Mouse (Mus musculus) adrenal gland, adult 8-10 months (tissue): ENCODE measurements around the gene Ltf. TPM values are rescaled to one million over a fixed set of nuclear protein-coding genes. Genes with fewer than 3 reads are reported as not detected.
A peak's percentile ranks its signal among the peaks of the same experiment; 100 is the strongest.

Experiments used
- DNase-seq: peaks from one replicate; pipeline ENCODE4 v3.0.0; 2022
- total RNA-seq, 4 experiments: library from RNA; stranded (reverse); gene quantifications; 2 replicates each; pipeline ENCODE4 v1.2.4; 2022

The Ltf gene
- total RNA-seq, 4 experiments from 2014 or later: 0.87 to 3.2 (median 2.0) TPM

GRCm38 (mm10) chr9:111042266-111042665 lies 23.2 kb downstream of the Ltf start:
- no peak for DNase-seq

DNA sequence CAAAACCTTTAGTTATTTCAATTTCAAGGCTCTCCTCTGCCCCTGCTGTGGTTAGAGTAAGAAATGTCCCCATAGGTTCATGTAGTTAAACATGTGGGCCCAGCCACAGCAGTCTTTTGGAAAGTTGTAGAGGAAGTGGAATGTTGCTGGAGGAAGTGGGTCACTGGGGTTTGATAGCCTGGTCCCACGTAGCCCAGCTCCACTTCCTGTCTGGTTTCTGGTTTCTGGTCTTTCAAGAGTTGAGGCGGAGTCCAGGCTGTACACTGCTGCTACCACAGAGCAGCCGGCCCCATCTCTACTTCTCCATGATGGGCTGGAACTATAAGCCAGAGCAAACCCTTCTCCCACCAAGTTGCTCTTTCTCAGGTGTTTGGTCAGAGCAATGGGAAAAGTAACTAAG lies 27.2 kb downstream of the Ltf start:
- no peak for DNase-seq

GRCm38 (mm10) chr9:111047266-111047665 lies 28.2 kb downstream of the Ltf start:
- no peak for DNase-seq

- DNase-seq: no peak
Observed at GRCm38 (mm10) chr9:111048452-111048851, 29.4 kb downstream of the Ltf start.

- DNase-seq: no peak
Observed at GRCm38 (mm10) chr9:111054923-111055322, 35.9 kb downstream of the Ltf start.

DNA sequence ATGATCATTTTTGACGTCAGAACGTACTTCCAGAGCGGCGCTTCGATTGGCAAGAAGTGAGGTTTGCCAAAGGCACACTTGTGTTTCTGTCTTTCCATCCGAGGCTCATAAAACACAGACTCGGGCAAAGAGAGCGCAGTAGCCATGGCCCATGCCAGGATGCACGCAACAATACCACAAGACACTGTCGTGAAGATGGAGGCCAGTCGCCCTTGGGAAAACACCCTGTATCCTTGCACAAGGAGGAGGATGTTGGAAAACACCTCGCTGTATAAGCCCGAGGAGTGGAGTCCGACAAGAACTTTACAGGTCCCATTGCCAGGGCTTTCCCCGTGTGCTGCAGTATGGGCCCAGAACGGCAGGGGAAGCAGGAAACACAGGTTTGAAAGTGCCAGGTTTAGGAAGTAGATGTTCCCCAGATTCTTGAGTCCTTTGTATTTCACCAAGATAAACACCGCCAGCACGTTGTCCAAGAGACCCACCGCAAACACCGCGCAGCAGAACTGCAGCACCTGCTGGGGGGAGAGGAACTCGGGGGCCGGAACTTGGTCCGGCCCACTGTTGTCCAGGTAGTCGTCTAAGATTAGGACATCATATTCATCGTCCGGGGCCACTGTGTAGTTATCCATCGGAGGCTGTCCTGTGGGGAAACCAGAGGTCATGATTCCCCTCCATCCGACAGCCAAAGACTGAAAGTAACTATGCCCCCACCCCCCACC lies 36.9 kb downstream of the Ltf start:
- DNase-seq: no peak

GRCm38 (mm10) chr9:111056519-111056797 lies 37.4 kb downstream of the Ltf start:
- no peak for DNase-seq

- DNase-seq: peak; percentile 53
Observed at GRCm38 (mm10) chr9:111056798-111057543, 37.9 kb downstream of the Ltf start, which contains the start of gene Ccrl2. Ccrl2 (minus strand) TSS chr9:111057519.

DNA sequence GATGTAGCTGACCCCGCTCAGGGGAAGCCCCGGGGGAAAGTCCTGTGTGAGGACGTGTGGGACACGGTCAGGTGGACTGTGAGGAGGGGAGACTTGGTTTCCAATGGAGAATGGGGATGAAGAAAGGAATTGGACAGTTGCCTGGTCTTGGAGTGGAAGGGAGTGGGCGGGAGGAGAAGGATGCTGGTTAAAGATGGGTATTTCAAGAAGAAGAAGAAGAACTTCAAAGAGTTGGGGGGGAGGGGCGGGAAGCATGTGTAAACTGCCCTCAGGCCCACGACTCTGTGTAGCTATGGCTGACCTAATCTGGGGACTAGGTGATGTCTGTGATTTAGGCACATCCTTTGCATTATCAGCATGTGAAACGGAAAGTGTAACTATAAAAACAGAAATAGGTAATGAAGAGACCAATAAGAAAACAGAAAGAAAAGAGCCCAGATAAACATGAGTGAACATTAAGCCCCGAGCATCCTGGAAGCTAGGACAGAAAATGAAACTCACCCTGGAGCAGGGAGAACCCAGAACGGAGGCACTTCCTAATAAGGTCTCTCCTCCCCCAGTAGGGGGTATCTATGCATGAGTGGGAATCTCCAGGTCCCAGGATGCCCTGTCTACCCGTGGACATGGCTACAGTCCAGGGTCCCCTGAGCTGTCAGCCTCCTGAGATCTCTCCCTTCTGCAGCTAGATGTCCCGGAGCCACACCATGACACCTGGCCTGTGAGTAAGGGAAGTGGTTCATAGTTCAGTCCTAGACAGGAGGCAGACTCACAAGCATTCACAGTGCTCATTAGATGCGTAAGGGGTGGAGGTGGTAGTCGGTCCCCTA lies 38.7 kb downstream of the Ltf start:
- no peak for DNase-seq

- no peak for DNase-seq
Observed at GRCm38 (mm10) chr9:111058943-111059556, 40.0 kb downstream of the Ltf start.

GRCm38 (mm10) chr9:111062840-111063239 lies 43.8 kb downstream of the Ltf start:
- no peak for DNase-seq

DNA sequence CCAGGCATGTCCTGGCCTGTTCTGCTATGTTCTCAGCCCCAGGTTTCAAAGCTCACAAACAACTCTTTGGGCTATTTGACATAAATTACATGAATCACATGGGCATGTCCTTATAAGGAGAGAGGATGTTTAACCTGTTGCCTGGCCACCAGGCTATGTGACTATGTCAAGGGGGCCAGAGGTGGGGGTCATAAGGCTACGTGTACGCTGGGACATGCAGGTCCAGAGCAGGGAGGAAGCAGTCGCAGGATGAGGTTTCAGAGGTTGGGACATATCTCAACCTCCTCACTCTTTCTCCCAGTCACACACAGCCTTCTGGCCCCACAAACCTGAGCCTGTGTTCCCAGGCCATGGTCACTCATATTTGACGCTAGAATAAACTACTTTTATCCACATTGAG lies 48.0 kb downstream of the Ltf start:
- DNase-seq: no peak

GRCm38 (mm10) chr9:111070546-111070961 lies 51.5 kb downstream of the Ltf start:
- DNase-seq: no peak

- no peak for DNase-seq
Observed at GRCm38 (mm10) chr9:111072175-111072574, 53.1 kb downstream of the Ltf start.

DNA sequence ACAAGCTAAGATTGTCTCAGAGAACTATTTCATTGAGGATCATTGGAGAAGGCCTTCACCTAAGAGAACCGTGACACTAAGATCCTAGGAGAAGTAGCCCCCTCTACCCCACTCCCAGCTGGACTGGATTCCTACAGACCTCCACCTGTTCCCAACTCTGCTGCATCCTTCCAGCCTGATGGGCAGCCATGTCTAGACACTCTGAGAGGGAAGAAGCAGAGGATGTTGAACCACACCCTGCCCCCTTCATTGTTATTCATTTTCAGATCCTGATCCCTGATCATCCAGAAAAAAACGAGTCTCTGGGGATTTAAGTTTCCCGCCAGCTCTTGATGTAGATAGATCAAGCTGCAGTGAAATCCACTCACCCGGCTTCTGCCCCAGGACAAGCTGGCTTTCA lies 53.9 kb downstream of the Ltf start:
- no peak for DNase-seq

- no peak for DNase-seq
Observed at GRCm38 (mm10) chr9:111077745-111078144, 58.7 kb downstream of the Ltf start.

DNA sequence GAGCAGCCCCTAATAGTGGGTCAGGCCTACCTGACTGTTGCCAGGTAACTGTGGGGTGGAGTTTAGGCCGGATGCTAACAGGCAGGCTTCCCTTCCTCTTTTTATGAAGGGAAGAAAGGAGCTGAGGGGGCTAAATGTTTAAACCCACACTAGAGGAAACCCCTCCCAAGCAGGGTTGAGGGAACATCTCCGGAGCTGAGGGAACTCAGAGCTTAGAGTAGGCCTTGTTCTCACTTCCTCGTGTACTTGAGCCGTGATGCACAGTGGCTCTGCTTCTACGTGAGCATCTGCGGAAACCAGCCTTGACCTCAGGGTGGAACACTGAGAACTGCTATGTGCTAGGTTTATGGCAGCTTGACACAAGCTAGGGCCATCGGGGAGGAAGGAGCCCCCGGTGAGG lies 61.7 kb downstream of the Ltf start:
- DNase-seq: no peak

DNA sequence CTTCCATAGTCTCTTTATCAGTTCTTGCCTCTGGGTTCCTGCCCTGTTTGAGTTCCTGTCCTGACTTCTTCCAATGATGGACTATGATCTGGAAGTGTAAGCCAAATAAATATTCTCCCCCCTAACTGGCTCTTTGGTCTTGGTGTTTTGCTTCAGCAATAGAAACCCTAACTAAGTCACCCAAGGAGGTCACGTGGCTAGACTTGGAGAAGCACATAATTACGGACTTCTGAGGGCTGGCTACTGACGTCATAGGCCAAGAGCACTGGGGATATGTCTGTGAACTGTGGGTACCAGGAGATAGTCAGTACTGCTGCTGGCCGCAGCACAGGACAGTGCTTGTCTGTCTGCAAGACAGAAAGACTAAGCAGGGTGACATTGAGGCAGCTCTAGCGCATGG lies 62.7 kb downstream of the Ltf start:
- DNase-seq: no peak

GRCm38 (mm10) chr9:111085329-111085728 lies 66.3 kb downstream of the Ltf start:
- no peak for DNase-seq

- no peak for DNase-seq
Observed at GRCm38 (mm10) chr9:111086137-111086536, 67.1 kb downstream of the Ltf start.

DNA sequence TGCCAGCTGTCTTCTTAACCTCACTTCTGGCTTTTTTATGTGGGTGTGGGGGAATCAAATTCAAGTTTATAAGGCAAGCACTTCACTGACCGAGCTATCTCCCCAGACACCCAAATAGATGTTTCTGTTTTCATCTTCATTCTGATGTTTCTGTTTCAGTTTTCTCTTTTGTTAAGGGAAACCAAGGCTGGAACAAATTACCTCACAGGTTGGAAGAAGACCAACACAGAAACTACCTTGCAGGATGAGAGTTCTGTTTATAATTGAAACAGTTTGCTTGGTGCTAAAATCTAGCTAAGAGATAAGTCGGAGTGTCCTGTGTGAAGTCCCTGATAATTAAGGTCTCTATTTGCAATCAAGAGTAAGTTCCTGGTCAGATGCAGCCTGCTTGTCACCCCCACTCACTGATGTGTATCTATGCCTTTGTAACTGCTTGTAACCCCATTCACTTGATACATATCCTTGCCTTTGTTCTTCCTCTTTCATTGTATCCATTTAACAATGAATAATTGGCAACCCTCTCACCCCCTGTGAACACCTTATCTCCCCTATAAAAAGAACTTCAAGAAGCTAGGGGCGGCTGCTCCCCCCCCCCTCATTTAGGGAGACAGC lies 68.0 kb downstream of the Ltf start:
- DNase-seq: no peak

DNA sequence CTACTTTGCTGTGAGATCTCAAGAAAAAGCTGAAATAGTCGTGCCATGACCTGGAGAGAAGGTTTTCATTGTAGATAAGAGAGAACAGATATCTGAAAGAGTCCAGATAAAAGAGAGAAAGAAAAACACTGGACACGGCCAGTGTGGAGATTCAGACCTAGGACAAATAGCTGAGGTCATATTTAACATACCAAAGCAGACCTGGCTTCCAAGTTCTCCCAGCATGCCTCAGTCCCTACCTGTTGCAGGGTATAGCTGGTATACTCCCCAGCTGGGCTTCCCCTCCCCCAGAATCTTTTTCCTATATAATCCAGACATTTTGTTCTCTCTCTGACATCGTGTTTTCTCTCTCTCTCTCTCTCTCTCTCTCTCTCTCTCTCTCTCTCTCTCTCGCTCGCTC lies 68.9 kb downstream of the Ltf start:
- DNase-seq: no peak

GRCm38 (mm10) chr9:111088886-111089285 lies 69.8 kb downstream of the Ltf start:
- no peak for DNase-seq
